Mouse (Mus musculus): ENCODE measurements around the gene Strada.

Gene Strada

DNA sequence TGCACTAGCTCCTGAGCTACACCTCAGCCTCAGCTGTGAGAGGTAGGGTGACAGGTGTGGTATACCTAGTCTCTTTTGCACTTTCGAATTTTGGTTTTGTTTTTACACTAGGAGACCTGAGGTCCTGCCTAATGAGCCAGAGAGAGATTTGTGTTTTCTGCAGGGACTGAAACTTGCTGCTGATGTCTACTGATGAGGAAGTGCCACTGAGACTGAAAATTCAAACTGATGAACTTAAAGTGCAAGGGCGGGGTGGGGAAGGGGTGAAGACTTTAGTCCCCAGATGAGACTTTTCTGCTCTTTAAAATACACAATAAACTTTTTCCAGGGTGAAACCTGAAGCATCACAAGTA is 21.5 kb downstream of the Strada start:
- no peak for DNase-seq

- DNase-seq, result no peak
Measured at GRCm38 (mm10) chr11:106179711-106180448, 22.1 kb downstream of the Strada start.

- peak; percentile 67 for DNase-seq
Measured at GRCm38 (mm10) chr11:106178036-106178782, 23.8 kb downstream of the Strada start.

- no peak for DNase-seq
Measured at GRCm38 (mm10) chr11:106176372-106176771, 25.6 kb downstream of the Strada start.

DNA sequence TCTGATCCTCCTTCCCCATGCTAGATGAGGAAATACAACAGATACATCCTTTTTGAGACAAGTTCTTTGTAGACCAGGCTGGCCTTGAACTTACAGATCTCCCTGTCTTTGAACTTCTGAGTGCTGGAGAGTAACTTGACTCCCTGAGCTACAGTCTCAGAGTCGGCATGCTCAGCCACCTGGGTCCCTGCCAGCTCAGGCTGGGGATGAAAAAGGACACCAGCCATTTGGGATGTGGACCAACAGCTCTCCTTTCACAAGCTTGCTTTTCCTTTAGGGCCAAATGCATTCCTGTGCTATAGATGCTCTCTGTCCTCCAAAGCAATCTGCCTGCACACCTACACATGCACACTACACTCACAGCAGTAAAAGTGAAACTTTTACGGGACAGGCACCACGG is 26.9 kb downstream of the Strada start:
- no peak for DNase-seq

- no peak for DNase-seq
Measured at GRCm38 (mm10) chr11:106174372-106174771, 27.6 kb downstream of the Strada start.

- no peak for DNase-seq
Measured at GRCm38 (mm10) chr11:106173228-106173627, 28.7 kb downstream of the Strada start.

- peak; percentile 24 for DNase-seq
Measured at GRCm38 (mm10) chr11:106170807-106171206, 31.2 kb downstream of the Strada start.

- no peak for DNase-seq
Measured at GRCm38 (mm10) chr11:106167435-106167834, 34.5 kb downstream of the Strada start.

GRCm38 (mm10) chr11:106164601-106165180 is 37.3 kb downstream of the Strada start:
- no peak for DNase-seq

GRCm38 (mm10) chr11:106163546-106163945 is 38.4 kb downstream of the Strada start:
- no peak for DNase-seq

GRCm38 (mm10) chr11:106162237-106162636 is 39.7 kb downstream of the Strada start:
- DNase-seq, result no peak

- peak; percentile 42 for DNase-seq
Measured at GRCm38 (mm10) chr11:106160841-106161721, 40.9 kb downstream of the Strada start, which contains the start of the genes Gm10840 and Limd2. TSS of gene Gm10840 (plus strand) at chr11:106160850. TSS of gene Limd2 (minus strand) at chr11:106160860.

DNA sequence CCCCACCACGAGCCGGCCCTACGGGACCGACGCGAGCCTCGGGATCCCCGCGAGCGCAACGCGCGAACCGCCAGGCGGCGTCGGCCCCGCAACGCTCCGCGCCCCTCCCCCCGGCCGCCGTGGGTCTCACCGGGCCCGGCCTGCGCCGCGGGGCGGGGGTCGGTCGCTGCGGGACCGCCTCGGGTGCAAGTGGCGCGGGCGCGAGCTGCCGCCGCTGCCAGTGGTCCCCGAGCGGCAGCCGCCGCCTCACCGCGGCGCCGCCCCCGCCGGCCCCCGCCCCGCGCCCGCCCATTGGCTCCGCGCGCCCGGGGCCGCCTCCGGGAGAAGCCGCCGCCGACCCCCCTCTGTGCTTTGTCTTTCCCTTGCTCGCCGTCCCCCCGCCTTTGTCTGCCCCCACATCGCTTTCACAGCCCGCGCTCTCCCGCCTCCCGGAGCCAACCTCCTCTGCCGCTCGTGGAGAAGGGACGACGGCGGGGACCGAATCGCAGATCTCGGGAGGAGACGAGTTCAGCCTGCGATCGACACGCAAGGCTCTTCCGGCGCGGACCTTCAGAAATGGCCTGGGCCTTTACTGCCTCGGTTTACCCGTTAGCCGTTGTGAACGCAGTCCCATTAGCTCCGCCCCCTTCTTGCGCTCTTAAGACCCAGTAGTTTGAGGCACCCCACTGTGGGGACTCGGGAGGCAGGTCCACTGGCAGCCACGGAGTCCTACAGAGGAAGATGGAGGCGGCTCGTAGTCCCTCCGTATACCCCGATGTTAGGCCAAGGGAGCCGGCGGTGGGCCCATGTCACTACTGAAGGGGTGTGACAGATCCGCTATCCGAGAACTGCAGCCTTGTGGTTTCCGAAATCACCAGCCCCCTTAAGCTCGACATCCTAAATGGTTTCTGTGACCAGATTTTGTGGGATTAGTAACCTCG is 41.8 kb downstream of the Strada start:
- peak; percentile 75 for DNase-seq

DNA sequence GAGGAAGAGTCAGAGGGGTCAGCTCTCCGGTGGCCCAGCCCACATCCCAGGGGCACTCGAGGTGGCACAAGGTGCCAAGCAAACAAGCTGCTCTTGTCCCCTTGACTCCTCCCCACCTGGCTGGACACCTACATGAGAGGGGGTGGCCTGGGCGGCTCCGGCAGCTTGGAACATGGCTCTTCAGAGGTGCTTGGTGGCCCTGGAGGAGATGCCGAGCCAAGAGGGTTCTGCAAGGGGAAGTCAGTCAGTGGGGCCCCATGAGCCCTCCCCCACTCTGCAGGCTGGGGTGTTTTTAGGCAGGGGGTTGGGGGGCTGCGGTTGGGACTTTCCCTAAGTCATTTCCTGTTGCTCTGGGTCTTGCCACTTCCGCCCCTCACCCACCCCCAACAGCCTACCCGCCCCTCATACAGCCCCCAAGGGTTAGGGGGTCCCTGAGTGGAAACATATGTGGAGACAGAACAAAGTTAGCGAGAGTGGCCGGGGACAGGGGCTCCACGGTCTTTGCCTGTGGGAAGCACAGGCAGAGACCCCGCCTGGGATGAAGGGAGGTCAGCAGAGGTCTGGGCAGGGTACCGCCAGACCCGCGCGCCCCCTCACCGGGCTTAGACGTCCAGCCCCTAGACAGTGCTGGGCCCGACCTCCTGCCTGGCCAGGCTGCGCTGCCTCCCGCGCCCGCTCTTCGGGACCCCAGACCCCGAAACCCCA is 42.6 kb downstream of the Strada start:
- peak; percentile 45 for DNase-seq

DNA sequence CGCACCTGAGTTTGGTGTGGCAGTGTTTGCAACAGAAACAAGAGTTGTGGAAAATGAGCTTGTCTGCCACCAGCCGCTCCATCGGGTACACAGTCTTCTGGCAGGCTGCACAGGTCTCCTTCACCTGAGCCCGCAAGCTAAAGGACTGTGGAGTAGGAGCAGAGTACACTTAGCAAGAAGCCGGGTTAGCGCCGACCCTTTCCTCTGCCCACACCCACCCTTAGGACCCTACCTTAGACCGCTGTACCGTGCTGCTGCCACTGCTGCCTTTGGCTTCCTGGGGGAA is 43.1 kb downstream of the Strada start:
- no peak for DNase-seq

DNA sequence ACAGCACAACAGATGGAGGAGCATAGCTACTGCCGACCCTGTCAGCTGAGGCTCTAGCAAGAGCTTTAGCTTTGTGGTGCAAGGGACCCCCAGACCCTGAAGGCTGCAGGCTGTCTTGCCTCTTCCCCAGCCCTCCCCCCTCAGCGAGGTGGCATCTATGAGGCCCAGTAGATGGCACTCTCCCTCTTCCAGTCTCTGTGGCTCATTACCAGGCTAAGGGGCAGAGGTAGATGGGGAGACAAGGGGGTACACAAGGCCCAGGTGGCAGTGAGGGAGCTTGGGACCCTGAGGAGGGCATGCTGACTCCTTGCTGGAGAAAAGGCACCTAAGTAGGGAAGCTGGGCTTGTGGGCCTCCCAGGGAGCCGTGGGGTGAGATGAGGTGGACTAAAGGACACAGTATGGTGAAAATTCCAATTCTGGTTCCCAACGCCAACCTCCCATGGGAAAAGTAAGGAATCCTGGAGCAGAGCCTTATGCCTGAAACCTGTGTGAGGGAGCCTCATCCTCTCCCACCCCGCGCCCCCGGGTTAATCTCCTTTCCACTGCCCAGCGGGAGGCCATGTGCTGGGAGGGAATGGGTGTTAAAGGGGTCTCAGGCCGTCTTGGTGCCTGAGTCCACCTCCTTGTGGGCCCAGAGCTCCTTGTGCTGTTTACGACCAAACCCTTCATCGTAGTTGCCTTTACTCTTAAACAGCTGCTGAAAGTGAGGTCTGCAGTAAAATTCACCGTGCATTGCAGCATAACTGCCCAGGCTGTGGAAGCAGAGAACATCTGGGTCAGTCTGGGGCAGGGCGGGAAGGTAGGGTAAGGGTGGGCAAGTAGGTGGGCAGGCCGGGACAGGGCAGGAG is 43.7 kb downstream of the Strada start:
- peak; percentile 26 for DNase-seq

GRCm38 (mm10) chr11:106157154-106157553 is 44.8 kb downstream of the Strada start:
- no peak for DNase-seq

DNA sequence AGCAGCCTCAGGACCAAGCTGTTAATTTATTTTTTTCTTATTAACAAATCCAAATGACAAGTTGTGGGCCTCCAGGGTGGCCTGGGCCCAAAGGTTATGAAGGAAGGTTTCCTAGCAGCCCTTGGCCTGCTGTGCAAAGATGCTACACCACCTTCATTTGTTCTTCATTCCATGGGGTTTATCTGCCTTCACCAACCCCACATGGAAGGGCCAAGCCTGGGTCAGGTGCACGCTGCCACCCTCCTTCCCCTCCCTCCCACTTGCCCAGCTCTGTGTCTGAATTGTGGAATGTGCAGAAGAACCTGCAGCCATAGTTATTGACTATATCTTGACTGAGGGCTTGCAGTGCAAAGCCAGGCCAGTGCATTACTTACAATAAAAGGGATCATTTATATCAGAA is 45.7 kb downstream of the Strada start:
- no peak for DNase-seq

GRCm38 (mm10) chr11:106155761-106156160 is 46.2 kb downstream of the Strada start:
- no peak for DNase-seq

Measured in liver (tissue).